Mouse (Mus musculus): Measurements from ENCODE around the gene Htr5b. TPM values are rescaled to one million over a fixed set of nuclear protein-coding genes. Genes with fewer than 3 reads are reported as not detected.

Gene Htr5b
- polyA plus RNA-seq, 1 experiment from 2014 or later, result 0.87 TPM

DNA sequence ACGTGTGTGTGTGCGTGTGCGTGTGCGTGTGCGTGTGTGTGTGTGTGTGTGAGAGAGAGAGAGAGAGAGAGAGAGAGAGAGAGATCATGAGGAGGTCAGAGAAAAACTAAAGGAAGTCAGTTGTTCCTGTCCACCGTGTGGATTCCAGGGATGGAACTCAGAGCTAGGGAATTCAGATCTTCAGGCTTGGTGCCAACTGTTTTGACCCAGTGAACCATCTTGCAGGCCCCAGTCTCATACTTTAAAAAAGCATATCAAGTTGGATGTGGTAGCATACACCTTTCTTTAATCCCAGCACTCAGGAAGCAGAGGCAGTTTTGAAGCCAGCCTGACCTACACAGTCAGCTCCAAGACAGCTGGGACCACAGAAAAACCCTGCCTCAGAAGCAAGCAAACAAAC, 1.0 kb upstream of the Htr5b start:
- Histone ChIP-seq H3K9ac (no peak overlapping the region), H3K27ac (no peak overlapping the region), H3K9me3 (replicated peaks) (no peaks in the 10 kb centered on the region), H3K4me2 (no peak overlapping the region), H3K4me1 (peaks cover 17% of the 10 kb centered on the region), H3K36me3 (no peaks in the 10 kb centered on the region), H3K4me3 (replicated peaks) (no peak overlapping the region), H3K27me3 (peaks cover 32% of the 10 kb centered on the region)
- ATAC-seq (replicated peaks; ENCODE audit: low FRiP score), result no peak
- 85% methylated on average over 6 of the region's 6 CpGs for WGBS

DNA sequence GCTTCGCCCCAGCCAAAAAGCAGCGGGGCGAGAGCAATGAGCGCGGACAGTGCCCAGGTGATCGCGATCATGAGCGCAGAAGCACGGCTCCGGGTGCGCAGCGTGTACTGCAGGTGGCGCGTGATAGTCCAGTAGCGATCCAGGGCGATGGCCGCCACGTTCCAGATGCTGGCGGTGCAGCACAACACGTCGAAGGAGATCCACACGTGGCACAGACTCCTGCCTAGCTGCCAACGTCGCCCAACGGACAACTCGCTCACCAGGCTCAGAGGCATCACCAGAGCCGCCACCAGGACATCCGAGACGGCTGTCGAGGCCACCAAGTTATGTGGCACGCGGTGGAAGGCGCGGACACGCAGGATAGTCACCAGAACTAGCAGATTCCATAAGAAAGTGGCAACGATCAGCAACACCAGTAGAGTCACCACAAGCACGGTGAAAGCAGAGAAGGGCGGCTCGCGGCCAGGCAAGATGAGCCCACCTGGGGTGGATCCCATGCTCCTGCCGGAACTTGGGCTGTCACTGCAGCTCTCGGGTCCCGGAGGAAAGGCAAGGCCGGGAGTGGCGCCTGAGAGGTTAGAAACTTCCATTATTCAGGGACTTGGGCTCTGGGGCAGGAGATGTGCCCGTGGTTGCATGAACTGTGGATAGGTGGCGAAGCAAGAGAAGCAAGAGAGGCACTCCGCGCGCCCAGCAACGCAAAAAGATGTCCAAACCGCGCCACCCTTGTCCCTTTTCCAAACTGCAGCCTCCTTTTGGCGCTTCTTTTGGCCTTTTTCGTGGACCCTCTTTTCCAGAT, 466 bp downstream of the Htr5b start:
- Histone ChIP-seq H3K36me3 (no peaks in the 10 kb centered on the region), H3K27me3 (peaks cover 32% of the 10 kb centered on the region), H3K9ac (peak overlapping the region; percentile 14; the same call in 1 of the 2 replicates), H3K27ac (no peak overlapping the region), H3K9me3 (replicated peaks) (no peaks in the 10 kb centered on the region), H3K4me1 (peaks cover 17% of the 10 kb centered on the region), H3K4me2 (peak overlapping the region; percentile 76), H3K4me3 (replicated peaks) (peak overlapping the region; percentile 41)
- 12% methylated on average over 55 of the region's 55 CpGs for WGBS
- ATAC-seq (replicated peaks; ENCODE audit: low FRiP score), result peak; percentile 68

DNA sequence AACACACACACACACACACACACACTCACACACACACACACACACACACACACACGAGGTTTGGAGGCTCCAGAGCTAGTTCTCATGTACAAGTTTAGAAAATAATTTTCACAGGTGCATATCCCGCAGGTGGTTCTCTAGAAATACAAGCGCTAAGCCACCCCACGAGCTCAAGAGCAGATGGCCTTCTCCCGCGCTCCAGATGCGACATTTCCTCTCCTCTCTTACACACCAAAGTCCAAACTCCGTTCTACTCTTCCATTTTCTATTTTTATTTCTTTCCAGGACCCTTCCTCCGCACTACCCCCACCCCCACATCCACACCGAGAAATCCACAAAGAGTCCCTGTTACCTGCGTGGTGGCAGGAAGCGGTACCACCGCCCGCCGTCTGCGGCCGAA, 1.2 kb downstream of the Htr5b start:
- ATAC-seq (replicated peaks; ENCODE audit: low FRiP score), result no peak
- no peak overlapping the region for H3K27ac ChIP-seq
- 55% methylated on average over 17 of the region's 17 CpGs for WGBS
- no peaks in the 10 kb centered on the region for H3K36me3 ChIP-seq
- peak overlapping the region; percentile 76 for H3K4me2 ChIP-seq
- H3K9ac ChIP-seq, result no peak overlapping the region
- no peaks in the 10 kb centered on the region for H3K9me3 ChIP-seq (replicated peaks)
- H3K4me3 ChIP-seq (replicated peaks), result peak overlapping the region; percentile 41
- peaks cover 32% of the 10 kb centered on the region for H3K27me3 ChIP-seq
- peaks cover 17% of the 10 kb centered on the region for H3K4me1 ChIP-seq

DNA sequence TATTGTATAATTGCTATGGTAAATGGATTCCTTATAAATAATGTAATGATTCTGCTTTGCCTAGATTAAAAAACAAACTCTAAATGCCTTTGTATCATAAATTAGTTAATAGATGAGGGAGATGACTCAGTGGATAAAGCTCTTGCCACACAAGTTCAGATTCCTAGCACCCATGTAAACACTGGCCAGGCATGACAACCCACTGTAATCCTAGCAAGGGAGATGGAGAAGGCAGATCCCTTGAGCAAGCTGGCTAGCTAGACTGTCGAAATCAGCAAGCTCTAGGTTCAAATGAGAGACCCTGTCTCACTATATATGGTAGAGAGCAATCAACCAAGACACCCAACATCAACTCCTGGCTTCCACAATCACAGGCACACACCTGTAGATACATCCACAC, 9.7 kb downstream of the Htr5b start:
- no peak overlapping the region for H3K4me2 ChIP-seq
- H3K36me3 ChIP-seq, result no peaks in the 10 kb centered on the region
- no peak for ATAC-seq (replicated peaks; ENCODE audit: low FRiP score)
- no peak overlapping the region for H3K4me3 ChIP-seq (replicated peaks)
- no peaks in the 10 kb centered on the region for H3K4me1 ChIP-seq
- 85% methylated on average over 1 of the region's 1 CpGs for whole genome bisulfite sequencing
- H3K27me3 ChIP-seq, result no peaks in the 10 kb centered on the region
- H3K9ac ChIP-seq, result no peak overlapping the region
- H3K27ac ChIP-seq, result no peak overlapping the region
- H3K9me3 ChIP-seq (replicated peaks), result no peaks in the 10 kb centered on the region

DNA sequence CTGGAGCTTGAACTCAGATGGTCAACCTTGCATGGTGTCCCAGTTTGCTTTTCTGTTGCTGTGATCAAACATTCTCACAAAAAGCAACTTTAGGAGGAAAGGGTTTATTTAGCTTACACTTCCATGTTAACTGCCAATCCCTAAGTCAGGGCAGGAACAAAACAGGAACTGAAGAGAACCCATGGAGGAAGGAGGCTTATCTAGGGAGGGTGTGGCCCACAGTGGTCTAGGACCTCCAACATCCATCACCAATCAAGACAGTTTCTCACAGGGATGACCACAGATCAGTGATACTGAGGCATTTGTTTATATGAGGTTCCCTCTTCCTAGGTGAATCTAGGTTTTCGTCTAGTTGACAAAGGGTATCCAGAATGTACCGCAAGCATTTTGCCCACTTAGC, 16.3 kb downstream of the Htr5b start:
- Histone ChIP-seq H3K36me3 (peaks cover 6% of the 10 kb centered on the region; the same call in 1 of the 2 replicates), H3K4me2 (no peak overlapping the region), H3K9me3 (replicated peaks) (no peaks in the 10 kb centered on the region), H3K9ac (no peak overlapping the region), H3K27me3 (no peaks in the 10 kb centered on the region), H3K27ac (no peak overlapping the region), H3K4me3 (replicated peaks) (no peak overlapping the region), H3K4me1 (no peaks in the 10 kb centered on the region)
- no peak for ATAC-seq (replicated peaks; ENCODE audit: low FRiP score)
- 91% methylated on average over 2 of the region's 2 CpGs for WGBS

DNA sequence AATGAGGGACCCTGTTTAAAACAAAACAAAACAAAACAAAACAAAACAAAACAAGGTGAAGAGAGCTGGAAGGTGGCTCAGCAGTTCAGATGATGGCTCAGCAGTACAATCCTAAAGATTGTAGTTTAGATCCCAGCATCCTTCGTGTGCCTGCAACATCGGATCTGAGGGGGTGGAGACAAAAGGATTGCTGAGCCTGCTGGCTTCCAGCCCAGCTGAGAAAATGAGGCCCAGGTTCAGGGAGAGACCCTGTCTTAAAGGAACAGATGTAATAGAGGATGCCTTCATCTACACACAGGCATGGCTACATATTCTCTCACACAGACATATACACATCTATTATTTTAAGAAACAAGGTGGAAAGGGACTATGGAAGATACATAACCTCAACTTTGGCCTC, 17.1 kb downstream of the Htr5b start:
- Histone ChIP-seq H3K9ac (no peak overlapping the region), H3K4me1 (no peaks in the 10 kb centered on the region), H3K36me3 (peaks cover 6% of the 10 kb centered on the region; the same call in 1 of the 2 replicates), H3K4me3 (replicated peaks) (no peak overlapping the region), H3K9me3 (replicated peaks) (no peaks in the 10 kb centered on the region), H3K27ac (no peak overlapping the region), H3K27me3 (no peaks in the 10 kb centered on the region), H3K4me2 (no peak overlapping the region)
- no peak for ATAC-seq (replicated peaks; ENCODE audit: low FRiP score)
- 43% methylated on average over 2 of the region's 2 CpGs for WGBS

DNA sequence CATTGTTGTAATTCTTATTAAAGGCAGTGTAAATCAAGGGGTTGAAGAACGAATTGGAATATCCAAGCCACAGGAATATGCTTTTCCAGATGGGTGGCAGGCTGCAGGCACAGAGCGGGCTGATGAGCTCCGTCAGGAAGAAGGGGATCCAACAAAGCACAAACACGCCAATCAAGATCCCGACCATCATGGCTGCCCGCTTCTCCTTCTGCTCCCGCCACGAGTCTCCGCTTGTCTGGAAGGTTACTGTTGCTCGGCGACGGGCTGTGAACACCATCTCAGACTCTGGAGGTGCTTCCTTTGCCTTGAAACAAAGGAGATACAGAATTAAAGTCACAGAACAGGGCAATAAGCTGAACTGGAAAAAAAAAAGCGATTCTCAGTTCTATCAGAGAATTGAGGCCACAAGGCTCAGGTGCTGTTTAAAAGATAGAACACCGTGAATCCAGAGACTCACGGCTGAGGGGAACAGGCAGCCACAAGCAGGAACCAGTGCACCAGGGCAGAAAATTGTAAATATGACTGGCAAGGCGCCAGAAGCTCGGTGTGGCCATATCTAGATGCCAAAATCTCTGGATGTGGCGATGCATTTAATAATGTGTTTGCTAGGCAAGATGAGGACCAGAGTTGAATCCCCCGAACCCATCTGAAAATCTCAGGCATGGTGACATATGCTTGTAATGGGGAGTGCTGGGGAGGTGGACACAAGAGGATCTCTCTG, 17.7 kb downstream of the Htr5b start:
- 88% methylated on average over 19 of the region's 19 CpGs for WGBS

DNA sequence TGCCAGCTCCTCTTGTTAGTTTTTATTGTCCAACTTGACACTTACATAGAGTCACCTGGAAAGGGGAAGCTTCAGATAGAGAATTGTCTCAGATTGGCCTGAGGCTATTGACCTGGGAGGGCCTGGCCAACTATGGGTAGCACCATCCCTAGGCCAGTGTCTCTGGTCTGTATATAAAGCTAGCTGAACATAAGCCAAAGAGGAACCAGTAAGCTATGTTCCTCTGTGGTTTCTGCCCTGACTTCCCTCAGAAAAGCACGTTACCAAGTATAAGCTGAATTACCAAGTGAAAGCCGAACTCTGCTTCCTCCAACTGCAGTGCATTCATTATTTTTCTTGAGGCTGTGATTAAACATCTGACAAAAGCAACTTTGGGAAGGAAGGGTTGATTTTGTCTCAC, 19.5 kb downstream of the Htr5b start:
- Histone ChIP-seq H3K36me3 (peaks cover 12% of the 10 kb centered on the region; the same call in 1 of the 2 replicates), H3K9ac (no peak overlapping the region), H3K9me3 (replicated peaks) (no peaks in the 10 kb centered on the region), H3K4me3 (replicated peaks) (no peak overlapping the region), H3K27me3 (no peaks in the 10 kb centered on the region), H3K4me1 (no peaks in the 10 kb centered on the region), H3K27ac (no peak overlapping the region), H3K4me2 (no peak overlapping the region)
- WGBS, result 92% methylated on average over 2 of the region's 2 CpGs
- no peak for ATAC-seq (replicated peaks; ENCODE audit: low FRiP score)

More for the DNA sequence above, 17.7 kb downstream of the Htr5b start:
- H3K4me1 ChIP-seq, result no peaks in the 10 kb centered on the region
- no peak overlapping the region for H3K9ac ChIP-seq
- no peak overlapping the region for H3K4me3 ChIP-seq (replicated peaks)
- no peaks in the 10 kb centered on the region for H3K9me3 ChIP-seq (replicated peaks)
- no peak for ATAC-seq (replicated peaks; ENCODE audit: low FRiP score)
- no peak overlapping the region for H3K27ac ChIP-seq
- H3K27me3 ChIP-seq, result no peaks in the 10 kb centered on the region
- H3K36me3 ChIP-seq, result peaks cover 7% of the 10 kb centered on the region; the same call in 1 of the 2 replicates
- no peak overlapping the region for H3K4me2 ChIP-seq

DNA sequence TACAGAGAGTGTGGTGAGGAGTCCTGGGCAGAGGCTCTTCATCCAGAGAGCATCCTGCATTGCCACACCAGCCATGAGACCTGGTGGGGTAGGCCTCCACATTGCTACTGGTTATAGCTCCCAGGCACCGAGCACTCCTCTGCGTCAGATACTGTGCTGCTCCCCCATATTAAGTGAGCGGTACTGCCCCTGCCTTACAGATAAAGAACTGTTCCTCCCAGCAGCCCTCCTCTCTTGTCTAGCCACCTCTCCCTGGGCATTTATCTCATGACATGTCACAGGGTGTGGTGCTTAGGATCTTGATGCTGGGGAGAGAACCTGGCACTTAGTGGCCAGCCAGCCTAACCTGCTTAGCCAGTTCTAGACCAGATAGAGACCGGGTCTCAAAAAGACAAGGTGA, 31.2 kb downstream of the Htr5b start:
- no peak for ATAC-seq (replicated peaks; ENCODE audit: low FRiP score)
- Histone ChIP-seq H3K4me3 (replicated peaks) (no peak overlapping the region), H3K27me3 (no peaks in the 10 kb centered on the region), H3K9ac (no peak overlapping the region), H3K4me2 (no peak overlapping the region), H3K27ac (no peak overlapping the region), H3K36me3 (peaks cover 86% of the 10 kb centered on the region), H3K4me1 (no peaks in the 10 kb centered on the region), H3K9me3 (replicated peaks) (no peaks in the 10 kb centered on the region)
- 98% methylated on average over 4 of the region's 4 CpGs for WGBS

DNA sequence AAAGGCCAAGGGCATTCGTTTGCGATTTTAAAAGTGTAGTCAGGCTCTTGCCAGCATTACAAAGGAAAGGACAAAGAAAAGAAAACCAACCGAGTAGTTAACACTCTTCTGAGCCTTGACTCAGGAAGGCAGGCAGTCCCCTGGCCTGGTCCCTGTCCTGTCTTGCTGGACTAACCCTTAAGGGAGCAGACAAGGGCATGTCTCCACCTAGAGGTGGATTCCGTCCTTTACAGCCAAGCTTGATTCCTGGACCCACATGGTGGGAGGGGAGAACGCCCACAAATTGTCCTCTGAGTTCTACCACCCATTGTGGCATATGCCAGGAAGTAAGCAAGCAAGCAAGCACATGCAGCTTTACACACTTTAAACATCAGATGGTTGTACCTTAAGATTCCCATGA, 38.0 kb downstream of the Htr5b start:
- Histone ChIP-seq H3K4me2 (no peak overlapping the region), H3K27me3 (no peaks in the 10 kb centered on the region), H3K9me3 (replicated peaks) (no peaks in the 10 kb centered on the region), H3K27ac (no peak overlapping the region), H3K9ac (no peak overlapping the region), H3K4me1 (no peaks in the 10 kb centered on the region), H3K36me3 (peaks cover 56% of the 10 kb centered on the region), H3K4me3 (replicated peaks) (no peak overlapping the region)
- peak; percentile 68; the same call in 1 of the 2 replicates for ATAC-seq (replicated peaks; ENCODE audit: low FRiP score)
- WGBS, result 30% methylated on average over 5 of the region's 5 CpGs

DNA sequence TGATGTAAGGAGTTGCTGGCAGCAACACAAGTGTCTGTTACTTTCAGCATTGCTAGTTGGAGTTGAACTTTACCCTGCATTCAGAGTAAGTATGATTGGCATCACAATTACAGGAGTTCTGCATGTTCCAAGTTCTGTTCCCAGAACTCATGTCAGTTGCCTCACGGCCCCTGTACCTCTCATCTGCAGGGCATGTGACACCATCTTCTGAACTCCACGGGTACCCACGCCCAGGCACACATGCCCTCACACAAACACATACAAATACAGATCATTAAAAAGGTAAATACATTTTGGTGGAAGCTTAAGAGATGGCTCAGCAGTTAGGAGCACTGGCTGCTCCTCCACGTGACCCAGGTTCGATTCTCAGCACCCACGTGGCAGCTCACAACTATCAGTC, 41.5 kb downstream of the Htr5b start:
- no peaks in the 10 kb centered on the region for H3K9me3 ChIP-seq (replicated peaks)
- H3K27me3 ChIP-seq, result no peaks in the 10 kb centered on the region
- H3K9ac ChIP-seq, result no peak overlapping the region
- no peak overlapping the region for H3K4me3 ChIP-seq (replicated peaks)
- peaks cover 43% of the 10 kb centered on the region for H3K36me3 ChIP-seq
- 93% methylated on average over 6 of the region's 6 CpGs for WGBS
- H3K4me1 ChIP-seq, result no peaks in the 10 kb centered on the region
- no peak overlapping the region for H3K4me2 ChIP-seq
- ATAC-seq (replicated peaks; ENCODE audit: low FRiP score), result no peak
- H3K27ac ChIP-seq, result no peak overlapping the region

DNA sequence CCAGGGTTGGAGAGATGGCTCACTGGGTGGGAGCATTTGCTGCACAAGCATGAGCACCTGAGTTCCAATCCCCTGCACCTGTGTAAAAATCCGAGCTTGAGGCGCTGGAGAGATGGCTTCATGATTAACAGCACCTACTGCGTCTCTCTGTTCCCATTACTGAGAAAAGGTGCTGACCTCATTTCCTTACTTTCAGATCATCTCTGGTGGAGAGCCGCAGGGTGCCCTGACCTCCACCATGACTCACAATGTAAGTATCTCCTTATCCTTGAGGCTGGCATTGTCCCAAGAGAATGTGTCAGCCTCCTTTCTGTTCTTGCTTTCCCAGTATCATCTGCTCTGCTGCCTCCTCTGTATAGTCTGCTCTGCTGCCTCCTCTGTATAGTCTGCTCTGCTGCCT, 45.2 kb downstream of the Htr5b start:
- Histone ChIP-seq H3K36me3 (peaks cover 58% of the 10 kb centered on the region), H3K27ac (no peak overlapping the region), H3K4me3 (replicated peaks) (no peak overlapping the region), H3K4me1 (no peaks in the 10 kb centered on the region), H3K27me3 (no peaks in the 10 kb centered on the region), H3K9me3 (replicated peaks) (no peaks in the 10 kb centered on the region), H3K4me2 (no peak overlapping the region), H3K9ac (no peak overlapping the region)
- no peak for ATAC-seq (replicated peaks; ENCODE audit: low FRiP score)
- WGBS, result 80% methylated on average over 4 of the region's 4 CpGs
